Mouse (Mus musculus) cerebellum, adult 2 months (tissue): ENCODE data around the gene Clip1.

ENCODE experiments used
- CTCF ChIP-seq: fragments of 200-500 bp; IDR thresholded peaks from 2 replicates; pipeline ENCODE4 v1.5.1; 2011; ENCODE audit warnings: low read depth, mild to moderate bottlenecking, control low read depth, low read length, moderate library complexity, borderline replicate concordance; ENCODE audit not compliant: insufficient read depth
- POLR2A ChIP-seq: fragments of 200-500 bp; IDR thresholded peaks from 2 replicates; pipeline ENCODE4 v1.6.1; 2011; ENCODE audit warnings: low read length, control low read depth, borderline replicate concordance; ENCODE audit not compliant: insufficient read depth

GRCm38 (mm10) chr5:123556451-123556850 lies 128.0 kb downstream of the Clip1 start:
- no peak for TF ChIP-seq CTCF
- no peak for TF ChIP-seq POLR2A
